Mouse (Mus musculus) A20 (cell line): Measurements from ENCODE around the gene Abhd16a.

Experiments
- DNase-seq: peaks from one replicate; pipeline ENCODE4 v3.0.0-alpha.2; 2011; ENCODE audit warnings: low read depth, low spot score

Abhd16a gene

GRCm38 (mm10) chr17:35082841-35083576 is 6.1 kb upstream of the Abhd16a start:
- DNase-seq = no peak

DNA sequence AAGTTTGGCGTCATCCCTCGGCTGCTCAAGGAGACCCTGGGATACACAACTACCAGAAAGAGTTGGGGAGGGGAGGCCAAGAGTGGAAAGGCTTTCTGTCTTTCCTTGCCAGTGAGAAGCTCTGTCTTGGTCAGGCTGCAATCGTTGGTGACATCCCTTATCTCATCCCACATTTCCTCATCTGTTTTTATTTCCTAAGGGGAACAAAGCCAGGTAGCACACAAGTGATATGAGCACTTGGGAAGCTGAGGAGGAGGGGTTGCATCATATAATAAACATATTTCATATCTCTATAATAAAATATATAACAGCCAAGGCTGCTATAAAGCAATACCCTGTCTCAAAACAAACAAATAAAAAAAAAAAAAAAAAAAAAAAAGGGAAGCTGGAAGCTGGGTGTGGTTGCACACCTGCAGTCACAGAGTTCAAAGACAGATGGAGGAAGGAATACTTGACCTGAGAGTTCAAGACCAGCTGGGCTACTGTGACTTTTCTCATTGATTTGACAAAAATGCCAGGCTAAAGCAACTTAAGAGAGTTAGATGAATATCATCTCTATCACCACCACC is 5.0 kb upstream of the Abhd16a start:
- peak; percentile 11 for DNase-seq

- DNase-seq = no peak
These were observed 3.7 kb upstream of the Abhd16a start, which contains the start of gene Ly6g6f for GRCm38 (mm10) chr17:35085208-35085865. TSS of gene Ly6g6f (minus strand) at chr17:35085610.

DNA sequence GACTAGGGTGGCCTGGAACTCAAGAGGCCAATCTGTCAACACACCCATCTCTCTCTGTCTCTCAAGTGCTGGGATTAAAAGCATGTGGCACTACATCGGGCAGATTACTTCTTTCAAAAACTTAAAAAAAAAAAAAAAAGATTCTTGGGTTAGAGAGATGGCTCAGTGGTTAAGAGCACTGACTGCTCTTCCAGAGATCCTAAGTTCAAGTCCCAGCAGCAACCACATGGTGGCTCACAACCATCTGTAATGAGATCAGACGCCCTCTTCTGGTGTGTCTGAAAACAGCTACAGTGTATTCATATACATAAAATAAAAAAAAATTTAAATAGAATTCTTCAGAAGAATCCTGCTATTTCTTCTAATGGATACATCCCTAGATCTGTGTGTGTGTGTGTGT is 912 bp upstream of the Abhd16a start:
- DNase-seq = peak; percentile 45

DNA sequence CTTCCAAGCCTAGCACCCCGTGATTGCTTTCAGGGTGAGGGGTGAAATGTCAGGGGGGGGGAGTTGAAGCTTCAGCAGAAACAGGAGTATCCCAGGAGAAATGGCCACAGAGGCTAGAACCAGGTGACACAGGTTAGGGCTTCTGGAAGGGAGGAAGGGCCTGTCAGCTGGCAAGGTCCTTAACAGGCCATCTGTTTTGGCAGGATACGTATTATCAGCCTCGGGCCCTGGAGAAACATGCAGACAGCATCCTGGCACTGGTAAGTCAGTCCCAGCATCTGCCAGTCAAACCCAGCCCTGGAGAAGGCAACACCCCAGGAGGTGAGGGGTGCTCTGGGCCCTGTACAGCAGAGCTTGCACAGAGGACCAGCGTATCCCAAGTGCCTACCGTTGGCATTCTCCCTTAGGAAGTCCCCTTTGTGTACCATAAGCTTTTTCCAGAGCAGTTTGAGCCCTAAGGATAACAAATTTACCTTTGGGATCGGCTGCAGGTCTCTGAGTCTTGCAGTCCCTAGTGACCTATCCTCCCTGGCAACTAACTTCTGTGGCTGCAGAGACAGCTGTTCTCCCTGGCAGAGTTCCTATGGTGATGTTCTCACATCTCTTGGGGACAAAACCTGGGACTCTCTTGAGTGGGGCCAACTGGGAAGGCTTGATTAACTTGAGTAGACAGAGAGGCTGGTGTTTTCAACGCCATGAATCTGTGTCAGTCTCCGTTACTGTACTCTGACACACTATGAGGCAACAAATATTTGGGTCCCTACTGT is 1.3 kb downstream of the Abhd16a start:
- peak; percentile 23 for DNase-seq

GRCm38 (mm10) chr17:35092403-35093198 is 3.5 kb downstream of the Abhd16a start:
- no peak for DNase-seq

GRCm38 (mm10) chr17:35094475-35095365 is 5.7 kb downstream of the Abhd16a start:
- DNase-seq = no peak

- no peak for DNase-seq
These were observed 7.5 kb downstream of the Abhd16a start for GRCm38 (mm10) chr17:35096597-35096996.

DNA sequence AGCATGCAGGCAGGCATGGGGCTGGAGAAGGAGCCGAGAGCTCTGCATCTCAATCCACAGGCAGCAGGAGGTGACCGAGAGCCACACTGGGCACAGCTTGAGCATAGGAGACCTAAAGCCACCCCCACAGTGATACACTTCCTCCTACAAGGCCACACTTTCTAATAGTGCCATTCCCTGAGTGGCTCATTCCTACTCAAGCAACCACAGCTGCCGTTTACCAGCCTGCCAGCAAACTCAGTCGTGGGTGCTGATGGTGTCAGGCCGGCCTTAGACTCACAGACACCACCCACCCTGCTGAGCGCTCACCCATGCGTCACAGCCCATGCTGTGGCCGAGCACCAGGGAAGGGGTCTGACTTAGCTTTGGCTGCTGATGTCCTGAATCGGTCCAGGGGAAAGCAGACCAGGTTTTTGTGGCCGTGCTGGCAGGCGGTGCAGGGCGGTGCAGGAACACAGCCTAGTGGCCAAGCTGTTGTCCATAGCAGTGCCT is 8.1 kb downstream of the Abhd16a start:
- no peak for DNase-seq

GRCm38 (mm10) chr17:35100196-35100765 is 11.2 kb downstream of the Abhd16a start:
- no peak for DNase-seq

GRCm38 (mm10) chr17:35101161-35101560 is 12.1 kb downstream of the Abhd16a start:
- DNase-seq = no peak

DNA sequence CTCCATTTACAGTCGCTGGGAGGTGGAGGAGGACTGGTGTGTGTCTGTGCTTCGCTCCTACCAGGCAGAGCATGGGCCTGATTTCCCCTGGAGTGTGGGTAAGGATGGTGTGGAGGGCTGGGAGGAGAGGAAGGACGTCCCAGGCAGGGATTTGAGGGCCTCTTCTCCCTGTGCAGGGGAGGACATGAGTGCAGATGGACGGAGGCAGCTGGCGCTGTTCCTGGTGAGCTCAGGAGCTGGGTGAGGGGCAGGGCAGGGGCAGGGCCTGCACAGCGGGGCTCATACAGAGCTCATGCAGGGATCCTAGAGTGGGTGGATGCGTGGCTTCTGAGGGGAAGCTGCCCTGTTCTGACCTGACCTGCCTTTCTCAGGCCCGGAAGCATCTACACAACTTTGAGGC is 13.2 kb downstream of the Abhd16a start:
- DNase-seq = no peak

DNA sequence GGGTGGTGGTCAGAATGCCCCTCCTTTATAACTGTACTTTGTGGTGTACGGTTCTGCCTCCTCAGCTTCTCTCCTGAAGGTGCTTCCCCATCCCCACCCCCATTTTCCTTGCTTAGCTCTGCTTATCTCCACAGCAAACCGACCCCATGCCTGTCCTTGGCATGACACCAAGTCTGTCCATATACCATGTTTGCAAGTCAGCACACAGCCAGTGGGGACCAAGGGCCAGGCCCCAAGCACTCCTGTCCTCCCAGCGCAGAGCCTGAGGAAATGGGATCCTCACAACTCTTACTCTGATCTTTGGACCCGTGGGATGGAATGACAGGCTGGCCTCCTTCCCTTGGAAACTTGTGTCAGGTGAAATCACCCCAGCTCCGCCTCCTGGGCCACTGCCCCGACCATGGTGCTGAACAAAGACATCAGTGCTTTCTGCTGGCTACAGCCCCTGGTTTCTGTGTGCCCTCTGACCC is 14.2 kb downstream of the Abhd16a start:
- DNase-seq = no peak

DNA sequence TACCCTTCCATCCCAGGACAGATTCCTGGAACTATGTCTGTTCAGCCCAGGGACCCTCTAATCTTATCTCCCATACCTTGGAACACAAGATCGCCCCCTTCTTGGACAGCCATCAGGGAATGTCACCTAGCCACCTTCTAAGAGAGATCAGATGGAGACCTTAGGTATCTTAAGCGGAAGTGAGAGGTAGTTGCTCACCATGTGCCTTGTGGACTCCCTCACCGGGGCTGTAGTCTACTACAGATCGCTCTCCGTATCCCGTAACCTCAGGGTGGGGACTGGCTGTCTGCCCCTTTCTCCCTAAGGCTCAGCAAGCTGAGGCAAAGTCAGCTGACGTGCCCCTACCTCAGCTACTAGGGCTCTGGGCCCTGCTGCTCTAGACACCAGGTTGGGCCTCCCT is 15.0 kb downstream of the Abhd16a start:
- no peak for DNase-seq

DNA sequence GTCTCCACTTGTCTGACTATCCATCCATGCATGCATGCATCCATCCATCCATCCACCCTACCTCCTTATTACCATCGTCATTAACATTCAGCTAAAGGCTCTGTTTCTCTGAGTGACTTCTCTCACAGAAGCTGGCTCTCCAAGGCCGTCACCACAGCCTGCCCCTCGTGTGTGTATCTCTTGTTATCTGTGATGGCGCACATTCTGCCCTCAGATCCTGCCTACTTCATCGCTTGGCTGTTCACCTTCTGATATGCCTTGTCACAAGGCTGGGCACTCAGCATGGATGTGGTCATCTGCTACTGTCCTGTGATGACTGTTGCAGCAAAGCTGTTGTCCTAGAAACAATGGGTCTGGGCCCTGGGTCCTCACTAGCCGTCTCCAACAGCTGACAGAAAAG is 15.7 kb downstream of the Abhd16a start:
- DNase-seq = no peak

DNA sequence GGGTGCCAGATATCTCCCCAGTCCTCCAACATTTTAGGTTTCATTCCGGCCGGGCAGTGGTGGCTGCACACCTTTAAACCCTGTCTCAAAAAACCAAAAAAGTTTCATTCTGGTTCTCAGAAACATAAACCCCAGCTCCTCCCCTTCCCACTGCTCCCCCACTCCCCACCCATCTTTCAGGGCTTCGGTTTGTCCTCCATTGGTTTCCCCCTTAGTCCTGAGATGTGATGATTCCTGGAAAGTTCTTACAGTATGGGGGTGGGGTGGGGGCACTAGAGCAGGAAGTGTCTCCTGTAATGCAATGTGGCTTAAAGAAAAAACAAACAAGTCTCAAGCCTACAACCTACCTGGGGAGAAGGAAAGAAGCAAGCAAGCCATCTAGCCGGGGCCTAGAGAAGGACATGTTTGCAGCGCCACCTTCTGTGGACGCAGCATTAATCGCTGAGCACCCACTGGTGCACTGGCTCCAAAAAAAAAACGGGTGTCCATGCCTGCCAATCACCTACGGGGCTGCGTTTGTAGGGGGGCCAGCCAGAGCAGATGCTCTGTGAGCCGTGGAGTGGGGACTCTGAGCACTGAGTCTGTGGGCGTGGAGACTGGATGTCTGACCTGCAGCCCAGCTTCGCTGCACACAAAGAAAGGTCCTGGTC is 16.8 kb downstream of the Abhd16a start:
- DNase-seq = peak; percentile 58

- DNase-seq = no peak
These were observed 17.5 kb downstream of the Abhd16a start for GRCm38 (mm10) chr17:35106522-35106921.

DNA sequence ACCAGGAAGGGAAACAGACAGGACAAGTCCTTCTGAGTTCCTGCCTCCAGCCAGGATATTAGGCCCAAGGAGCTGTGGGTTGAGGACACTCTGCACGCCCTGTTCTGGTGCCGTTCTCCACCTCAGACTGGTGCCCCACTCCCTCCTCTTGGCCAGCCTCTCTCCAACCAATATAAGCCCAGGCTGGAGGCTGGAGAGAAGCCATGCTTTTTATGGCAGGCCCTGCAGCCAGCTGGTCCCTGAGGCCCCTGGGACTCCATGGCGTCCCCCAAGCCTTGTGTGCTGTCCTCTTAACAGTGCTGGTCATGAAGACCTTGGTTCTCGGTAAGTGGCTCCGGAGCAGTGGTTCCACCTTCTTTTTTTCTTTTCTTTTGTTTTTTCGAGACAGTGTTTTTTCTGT is 19.0 kb downstream of the Abhd16a start, which contains the start of gene Ly6g5c:
Gene Ly6g5c, plus strand, starts transcription at position 183 of the 400 bp plus-strand sequence.
- no peak for DNase-seq

GRCm38 (mm10) chr17:35111774-35112173 is 22.7 kb downstream of the Abhd16a start:
- DNase-seq = no peak
